Mouse (Mus musculus) right cerebral cortex, adult 2 months (tissue): Measurements from ENCODE around the gene Ip6k1.

Experiments
- DNase-seq, 2 experiments: peaks; one replicate each; pipeline ENCODE4 v3.0.0; 2021 to 2022; ENCODE audit warnings: low spot score in 2 of 2

The Ip6k1 gene

DNA sequence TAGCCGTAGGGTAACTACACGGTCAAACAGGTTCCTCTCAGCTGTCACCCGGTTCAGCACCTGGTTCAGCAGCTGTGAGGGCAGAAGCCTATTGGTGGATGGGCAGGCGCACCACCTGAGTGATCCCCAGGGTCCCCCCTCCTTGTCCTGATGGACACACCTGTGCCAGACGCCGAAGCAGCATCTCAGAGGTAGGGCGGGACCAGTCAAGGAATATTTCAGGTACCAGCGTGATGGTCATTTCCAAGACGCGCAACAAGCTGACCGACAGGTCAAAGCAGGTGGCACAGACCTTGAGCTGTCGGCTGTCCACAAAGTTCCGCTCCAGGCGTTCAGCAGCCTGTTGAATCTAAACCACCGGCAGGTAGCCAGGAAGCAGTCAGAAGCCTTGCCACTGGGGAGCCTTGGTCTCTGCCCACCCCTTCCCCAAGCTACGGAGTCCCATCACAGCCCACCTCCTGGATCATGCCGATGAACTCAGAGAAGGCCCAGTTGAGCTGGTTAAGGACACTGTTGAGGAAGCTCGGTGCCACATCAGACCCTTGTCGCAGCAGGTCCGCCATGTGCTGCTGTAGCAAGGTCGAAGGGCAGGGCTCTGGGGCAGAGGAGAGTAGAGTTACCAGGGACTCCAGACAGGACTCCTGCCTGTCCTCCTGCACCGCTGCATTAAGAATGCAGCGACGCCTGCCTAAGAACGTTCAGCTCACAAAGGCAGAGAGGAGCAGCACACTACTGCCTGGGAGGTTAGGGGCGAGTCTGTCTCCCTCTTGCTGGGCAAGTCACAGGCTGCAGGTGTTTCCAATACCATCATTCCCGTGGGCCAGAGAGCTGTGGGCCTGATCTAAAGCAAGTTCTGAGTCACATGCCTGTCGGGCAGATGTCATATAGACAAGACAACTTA lies 54.3 kb downstream of the Ip6k1 start:
- no peak for DNase-seq

DNA sequence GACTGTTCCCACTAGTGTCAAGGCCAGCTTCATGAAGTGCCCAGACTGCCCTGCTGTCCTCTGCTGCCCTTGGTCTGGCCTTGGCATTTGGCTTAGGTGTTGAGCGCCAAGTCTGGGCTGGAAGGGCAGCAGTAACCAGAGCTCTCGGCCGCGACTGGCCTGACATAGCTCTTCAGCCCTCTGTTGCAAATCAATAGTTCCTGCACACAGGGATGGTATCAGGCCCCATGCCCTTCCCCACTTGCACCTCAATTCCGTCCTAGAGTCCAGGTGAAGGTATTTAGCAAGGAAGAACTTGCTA lies 54.9 kb downstream of the Ip6k1 start:
- DNase-seq, result no peak

DNA sequence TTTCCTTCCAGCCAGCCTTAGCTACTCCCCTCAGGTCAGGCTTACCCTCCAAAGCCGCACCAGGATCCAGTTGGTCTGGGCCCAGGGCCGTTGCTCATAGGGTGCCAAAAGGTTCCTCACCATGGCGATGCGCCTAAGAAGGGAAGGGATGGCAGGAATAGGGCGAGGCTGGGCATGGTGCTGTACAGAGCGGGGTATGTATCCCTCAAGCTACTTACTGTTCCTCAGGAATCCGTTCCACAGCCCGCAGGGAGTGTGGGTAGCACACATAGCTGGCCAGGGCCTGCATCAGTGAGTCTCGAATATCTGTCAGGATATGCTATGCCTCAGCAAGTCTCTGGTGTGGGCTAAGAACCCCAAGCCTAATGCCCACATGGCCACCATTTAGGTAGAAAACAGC lies 56.0 kb downstream of the Ip6k1 start:
- DNase-seq, result no peak

DNA sequence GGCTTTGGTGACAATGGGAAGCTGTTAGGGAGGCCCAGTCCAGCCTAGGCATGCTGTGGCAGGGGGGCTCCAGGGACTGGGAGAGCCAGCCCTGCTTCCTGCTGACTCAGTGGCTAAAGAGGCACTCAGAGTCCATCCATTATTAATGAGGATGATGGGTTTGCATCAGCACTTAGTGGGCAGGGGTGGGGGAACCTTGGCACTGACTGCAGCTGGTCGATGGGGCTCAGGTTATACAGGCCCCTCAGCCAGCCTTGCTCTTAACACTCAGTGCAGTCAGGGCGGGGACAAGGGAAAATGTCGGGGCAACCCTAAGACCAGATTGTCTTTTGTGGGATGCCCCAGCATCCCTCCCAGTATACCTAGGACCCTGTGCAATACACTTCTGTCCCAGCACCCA lies 59.8 kb downstream of the Ip6k1 start:
- no peak for DNase-seq

DNA sequence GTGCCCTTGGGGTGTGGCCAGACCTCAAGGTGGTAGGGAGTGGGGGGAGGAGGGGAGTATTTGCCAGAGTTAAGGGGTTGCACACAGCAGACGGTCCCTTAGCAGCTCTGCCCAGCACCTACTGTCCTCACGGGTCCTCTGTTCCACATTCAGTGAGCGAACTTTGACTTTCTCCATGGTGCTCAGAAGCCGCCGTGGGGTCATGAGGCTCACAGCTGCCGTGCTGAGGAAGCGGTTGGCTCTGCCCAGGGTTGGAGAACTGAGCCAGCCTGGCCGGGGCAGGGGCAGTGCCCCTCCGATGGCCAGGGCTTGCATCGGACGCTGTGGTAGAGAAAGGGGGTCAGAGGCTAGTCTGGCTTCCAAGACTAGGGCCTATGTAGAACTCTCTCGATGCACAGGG lies 61.1 kb downstream of the Ip6k1 start:
- DNase-seq, result no peak

DNA sequence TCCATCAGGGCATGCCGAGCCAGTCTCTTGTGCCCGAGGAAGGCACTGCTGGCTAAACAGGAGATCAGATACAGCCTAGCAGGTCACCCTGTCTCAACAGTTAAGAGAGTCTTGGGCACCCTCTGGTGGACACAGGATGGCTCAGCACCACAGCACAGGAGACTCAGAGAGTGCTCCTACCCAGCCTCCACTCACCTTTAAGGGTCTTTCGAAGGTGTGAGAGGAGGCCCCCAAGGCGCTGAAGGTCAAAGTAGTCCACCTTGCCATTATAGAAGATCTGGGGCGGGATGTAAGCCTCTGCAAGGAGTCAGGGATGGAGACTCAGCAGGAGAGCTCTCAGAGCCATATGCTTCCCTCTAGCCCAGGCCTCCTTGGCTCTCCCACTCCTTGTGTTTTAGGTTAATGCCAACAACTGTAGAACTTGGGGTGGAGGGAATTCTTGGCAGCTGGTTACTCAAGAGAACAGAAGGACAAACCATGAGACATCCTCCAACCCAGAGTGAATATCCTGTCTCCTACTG lies 63.2 kb downstream of the Ip6k1 start:
- peak; percentile 70 to 79 for DNase-seq

DNA sequence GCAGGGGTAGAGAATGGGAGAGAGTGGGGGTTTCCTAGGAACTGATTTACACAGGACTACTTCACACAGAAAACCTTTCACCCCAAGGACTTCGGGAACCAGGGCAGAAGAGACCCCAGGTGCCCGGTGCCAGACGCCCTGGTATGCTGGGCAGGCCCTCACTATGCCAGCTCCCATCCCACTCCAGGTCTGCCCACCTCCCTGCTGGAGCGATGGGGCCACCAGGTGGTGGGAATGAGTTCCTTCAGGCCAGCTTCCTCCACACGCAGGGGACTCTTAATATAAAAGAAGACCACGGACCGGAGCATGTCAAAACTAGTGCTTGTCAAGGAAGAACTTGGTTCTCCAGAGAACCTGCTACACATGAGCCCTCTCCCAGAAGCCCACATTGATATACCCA lies 64.9 kb downstream of the Ip6k1 start:
- DNase-seq, result no peak

DNA sequence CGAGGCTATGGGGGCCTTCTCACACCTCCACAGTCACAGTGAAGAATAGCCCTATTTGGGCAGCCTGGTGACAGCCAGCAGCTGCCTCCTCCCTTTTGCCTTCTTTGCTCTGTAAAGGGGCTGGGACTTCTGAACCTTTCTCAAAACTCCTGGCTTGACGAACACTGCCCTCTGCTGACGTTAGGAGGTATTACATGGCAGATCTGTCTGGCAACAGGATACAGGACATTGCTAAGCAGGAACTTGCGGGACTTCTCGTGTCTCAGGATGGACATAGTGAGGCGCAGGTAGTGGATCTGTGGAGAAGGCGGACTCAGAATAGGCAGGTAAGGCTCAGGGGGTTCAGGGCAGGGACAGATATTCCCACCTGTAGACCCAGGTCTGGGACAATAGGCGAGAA lies 65.6 kb downstream of the Ip6k1 start:
- DNase-seq, result peak; percentile 84 to 91

DNA sequence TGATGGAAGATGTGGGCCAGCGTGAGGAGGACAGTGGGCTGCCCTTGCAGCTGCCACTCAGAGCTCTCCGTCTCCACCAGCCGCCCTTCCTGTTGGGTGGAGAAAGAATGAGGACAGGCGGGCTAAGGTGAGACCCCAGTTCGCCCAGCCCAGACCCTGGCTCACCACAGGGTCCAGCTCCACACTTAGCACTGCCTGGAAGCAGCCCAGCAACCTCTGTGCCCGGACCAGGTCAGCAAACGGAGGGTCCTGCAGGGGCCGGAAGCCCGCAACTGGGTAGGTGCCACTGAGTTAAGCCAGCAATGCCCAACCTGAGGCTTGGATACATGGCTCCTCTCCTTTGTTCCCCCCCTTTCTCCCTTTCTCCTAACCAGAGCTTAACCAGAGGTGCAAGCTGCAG lies 66.7 kb downstream of the Ip6k1 start:
- no peak for DNase-seq

DNA sequence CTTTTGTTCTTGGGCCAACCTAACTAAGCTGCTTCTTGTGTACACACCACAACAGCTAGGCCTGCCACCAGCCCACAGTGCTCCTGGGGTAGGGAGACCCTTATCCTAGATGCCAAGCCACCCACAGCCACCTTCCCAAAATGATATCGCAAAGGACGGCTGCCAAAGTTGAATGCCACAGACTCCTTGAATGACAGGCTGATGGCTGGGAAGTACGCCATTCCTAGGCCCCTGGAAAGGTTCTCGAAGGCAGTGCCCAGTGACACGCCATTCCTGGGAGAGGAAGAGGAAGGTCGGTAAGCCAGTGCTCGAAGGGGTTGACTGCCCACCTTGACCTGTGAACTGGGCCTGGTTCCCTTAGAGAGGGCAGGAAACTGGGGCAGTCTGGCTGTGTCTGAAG lies 67.2 kb downstream of the Ip6k1 start:
- DNase-seq, result no peak

DNA sequence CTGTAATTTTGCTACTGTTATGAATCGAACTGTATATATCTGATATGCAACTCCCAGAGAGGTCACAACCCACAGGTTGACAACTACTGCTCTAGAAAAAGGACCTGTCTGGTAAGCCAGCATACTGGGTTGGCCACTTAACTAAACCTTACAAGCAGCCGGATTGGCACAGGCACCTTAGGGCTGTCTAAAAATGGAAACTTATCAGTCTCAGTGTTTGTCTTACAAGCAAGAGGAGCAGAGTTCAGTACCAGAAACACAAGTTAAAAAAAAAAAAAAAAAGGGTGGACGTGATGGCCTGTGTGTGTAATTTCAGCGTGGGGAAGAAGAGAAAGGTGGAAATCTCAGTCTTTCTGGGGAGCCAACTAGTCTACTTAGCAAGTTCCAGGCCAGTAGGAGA lies 69.5 kb downstream of the Ip6k1 start:
- DNase-seq, result no peak

DNA sequence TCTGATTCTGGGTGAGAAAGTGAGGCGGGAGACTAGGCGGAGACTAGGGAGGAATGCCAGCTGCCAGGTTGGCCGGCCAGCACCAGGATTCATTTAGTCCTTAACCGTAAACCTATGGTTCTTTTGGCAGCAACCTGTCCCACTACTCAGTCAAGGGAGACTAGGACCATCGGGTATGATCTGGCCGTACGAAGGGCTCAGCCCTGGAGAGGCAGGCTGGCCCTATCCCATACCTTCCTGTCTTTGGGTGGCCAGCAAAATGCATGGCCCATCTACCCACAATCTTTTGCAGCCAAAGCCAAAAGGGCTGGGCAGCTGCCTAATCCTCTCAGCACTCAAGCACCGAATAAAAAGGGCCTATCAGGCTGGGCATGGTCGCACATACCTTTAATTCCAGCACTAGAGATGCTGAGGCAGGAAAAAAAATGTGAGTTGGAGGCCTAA lies 70.2 kb downstream of the Ip6k1 start:
- no peak for DNase-seq

DNA sequence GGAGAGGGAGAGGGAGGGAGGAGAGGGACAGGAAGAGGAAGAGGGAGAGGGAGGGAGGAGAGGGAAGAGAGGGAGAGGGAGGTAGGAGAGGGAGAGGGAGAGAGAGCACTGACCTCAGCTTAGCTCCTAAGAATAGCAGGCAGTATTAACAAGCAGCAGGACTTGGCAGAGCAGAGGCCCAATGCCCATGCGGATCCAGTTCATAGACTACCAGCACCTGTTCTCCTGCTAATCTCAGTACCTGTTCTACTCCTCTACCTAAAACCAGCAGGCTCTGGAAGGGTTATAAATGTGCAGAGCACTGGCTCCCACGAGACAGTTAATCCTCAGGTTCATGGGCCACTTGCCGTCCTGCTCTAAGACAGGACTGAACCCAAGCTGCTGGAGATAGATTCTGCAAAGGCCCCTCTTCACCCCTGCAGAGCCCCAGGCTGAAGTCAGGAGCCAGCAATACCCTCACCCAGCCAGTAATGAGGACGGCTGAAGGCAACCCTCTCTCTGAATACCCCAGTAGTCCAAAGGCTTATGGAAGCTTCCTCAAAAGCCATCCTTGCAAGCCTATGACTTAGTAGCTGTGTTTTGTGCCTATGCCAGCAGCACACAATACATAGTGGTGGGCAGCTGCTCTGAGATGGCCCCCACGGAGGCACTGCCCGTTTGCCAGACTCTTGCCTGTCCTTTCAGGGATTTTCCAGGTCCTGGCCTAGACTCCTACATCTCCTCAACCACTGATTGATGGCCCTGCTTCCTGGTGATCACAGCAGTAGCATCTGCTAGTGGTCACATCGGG lies 71.0 kb downstream of the Ip6k1 start:
- DNase-seq, result no peak

DNA sequence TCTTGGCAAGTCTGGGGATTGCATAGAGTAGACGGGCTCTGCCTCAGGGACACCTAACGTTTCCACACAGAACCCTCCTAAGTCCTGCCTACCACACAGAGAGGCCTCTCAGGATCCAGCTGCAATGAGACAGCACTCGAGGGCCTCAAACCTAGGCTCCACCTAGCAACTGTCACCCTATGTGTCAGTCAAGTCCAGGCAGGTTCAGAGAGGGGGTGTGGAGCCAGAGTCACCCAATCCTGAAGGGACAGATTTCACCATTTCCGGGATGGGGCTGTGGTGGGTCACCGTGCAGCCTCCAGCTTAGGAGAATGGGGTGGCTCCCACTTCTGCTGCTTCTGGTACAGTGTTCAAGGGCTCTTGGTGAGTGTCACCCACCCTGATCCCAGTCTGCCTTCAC lies 77.9 kb downstream of the Ip6k1 start, which contains the start of gene Mst1:
Gene Mst1 (plus strand): TSS at position 269 of the 400 bp plus-strand sequence.
- DNase-seq, result no peak

DNA sequence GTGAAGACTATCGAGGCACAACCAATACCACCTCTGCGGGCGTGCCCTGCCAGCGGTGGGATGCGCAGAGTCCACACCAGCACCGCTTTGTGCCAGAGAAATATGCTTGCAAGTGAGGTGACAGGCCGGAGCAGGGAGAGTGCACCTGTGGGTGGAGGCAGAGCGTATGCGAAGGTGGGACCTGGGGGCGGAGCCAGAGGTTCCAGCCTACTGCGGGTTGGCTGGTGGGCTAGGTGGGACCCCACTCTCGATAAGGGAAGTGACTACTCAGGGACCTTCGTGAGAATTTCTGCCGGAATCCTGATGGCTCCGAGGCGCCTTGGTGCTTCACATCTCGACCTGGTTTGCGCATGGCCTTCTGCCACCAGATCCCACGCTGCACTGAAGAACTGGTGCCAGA lies 80.2 kb downstream of the Ip6k1 start:
- no peak for DNase-seq

DNA sequence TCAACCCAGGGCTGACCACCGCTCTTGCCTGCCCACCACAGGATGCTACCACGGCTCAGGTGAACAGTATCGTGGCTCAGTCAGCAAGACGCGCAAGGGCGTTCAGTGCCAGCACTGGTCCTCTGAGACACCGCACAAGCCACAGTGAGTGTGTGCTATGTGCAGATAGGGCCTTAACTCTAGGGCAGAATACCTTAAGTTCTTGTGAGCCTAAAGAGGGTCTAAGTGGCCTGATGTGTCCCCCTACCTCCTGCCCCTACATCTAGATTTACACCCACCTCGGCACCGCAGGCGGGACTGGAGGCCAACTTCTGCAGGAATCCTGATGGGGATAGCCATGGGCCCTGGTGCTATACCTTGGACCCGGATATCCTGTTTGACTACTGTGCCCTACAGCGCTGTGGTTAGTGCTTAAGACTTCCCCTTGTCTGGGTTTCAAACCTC lies 80.7 kb downstream of the Ip6k1 start, which contains the start of gene Rnf123:
Gene Rnf123 (minus strand): TSS at position 359 of the 444 bp plus-strand sequence.
- DNase-seq, result no peak

DNA sequence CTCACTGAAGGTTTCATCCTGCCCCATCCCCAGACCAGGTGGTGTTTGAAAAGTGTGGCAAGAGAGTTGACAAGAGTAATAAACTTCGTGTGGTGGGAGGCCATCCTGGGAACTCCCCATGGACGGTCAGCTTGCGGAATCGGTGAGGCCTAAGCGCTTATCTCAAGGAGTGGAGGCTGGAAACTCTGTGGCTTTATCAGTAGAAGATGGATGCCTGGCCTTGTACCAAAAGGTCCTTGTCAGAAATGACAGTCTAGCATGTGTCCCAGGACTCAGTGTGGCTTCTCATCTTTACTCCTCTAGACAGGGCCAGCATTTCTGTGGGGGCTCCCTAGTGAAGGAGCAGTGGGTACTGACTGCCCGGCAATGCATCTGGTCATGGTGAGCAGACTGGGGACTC lies 81.3 kb downstream of the Ip6k1 start:
- DNase-seq, result no peak

DNA sequence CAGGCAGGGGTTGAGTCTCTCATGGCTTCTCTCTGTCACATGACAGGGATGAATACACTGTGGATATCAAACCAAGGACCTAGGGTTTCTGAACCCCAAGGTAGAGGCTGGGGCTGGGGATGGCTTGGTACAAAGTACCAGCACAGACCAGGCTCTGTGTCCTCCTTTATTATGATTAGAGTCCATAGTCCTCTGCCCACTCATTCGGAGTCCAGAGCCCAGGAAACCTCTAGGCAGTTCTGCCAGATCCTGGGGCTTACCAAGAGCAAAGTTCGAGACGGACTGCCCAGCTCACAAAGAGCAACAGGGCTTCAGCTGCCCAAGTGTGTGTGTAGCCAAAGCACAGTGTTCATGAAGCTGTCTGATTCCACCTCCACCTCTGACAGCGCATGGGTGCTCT lies 83.0 kb downstream of the Ip6k1 start:
- no peak for DNase-seq

DNA sequence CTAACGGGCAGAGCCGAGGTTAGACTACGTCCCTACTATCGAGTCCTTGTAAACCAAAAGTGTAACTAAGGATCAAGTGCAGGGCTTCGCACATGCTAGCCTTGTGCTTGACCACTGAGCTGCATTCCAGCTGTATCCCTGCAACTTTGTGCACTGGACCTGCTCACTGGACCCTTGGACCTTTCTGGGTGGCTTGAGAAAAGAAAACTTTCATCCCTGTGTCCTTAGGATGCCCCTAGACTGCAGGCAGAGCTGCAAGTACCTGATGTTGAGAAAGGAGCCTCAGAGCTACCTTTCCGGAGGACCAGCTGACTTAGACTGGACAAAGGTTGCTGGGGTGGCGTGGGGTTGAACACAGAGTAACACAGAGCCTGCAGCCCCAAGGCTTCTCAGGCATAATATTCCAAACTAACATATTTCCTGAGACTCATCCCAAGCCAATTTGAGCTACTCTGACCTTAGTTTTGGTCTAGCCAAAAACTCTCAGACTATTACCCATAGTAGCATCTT lies 88.4 kb downstream of the Ip6k1 start:
- no peak for DNase-seq

DNA sequence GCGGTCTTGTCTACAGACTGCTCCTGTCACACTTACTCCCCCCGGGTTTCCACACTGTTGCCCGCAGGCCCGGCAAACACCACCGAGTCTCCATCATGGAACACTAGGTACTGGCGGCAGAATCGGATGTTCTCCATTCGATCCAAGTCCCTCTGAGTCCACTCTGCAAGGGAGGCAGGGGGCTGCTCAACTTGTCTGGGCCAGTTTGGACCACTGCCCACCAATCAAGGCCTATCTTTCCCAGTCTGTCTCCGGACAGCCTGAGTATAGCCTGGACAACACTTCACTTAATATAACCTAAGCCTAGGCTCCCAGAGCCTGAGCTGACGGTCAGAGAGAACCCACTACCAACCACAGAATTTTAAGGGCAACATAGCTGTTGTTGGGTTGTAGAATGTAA lies 91.3 kb downstream of the Ip6k1 start:
- DNase-seq, result no peak

DNA sequence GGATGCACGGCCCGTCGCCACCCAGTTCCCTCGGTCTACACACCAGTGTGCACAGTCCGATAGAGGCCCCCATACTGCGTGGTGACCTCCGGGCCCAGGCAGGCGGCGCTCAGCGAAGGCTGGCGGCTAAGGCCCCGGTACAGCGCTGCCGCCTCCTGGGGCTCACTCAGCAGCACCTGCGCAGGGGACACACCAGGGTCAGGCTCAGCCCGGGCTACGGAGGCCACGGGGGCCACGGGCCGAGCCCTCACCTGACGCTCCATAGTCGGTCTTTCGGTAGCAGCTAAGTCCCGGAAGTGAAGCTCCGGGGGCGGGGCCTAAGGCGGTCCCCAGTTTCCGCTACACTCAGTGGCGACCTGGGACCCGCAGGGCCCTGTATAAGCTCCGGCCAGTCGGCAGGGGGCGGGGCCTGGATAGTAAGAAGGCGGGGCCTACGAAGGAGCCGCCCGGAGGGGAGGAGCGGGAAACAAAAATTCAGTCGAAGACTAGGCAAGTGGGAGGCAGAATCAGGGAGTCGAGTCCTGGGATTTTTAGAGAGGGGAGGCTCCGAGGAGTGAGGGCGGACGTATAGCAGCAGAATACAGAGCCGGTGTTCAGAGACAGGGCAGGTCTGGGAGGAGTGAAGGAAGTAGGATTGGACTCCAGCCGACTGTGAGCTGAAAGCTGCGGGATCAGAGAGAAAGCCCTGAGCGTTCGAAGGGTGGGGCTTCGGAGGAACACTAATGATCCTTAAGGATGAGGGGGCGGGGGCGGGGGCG lies 92.1 kb downstream of the Ip6k1 start, which contains the start of gene Apeh:
Gene Apeh (minus strand): TSS at position 423 of the 758 bp plus-strand sequence.
- peak; percentile 79 to 82 for DNase-seq

DNA sequence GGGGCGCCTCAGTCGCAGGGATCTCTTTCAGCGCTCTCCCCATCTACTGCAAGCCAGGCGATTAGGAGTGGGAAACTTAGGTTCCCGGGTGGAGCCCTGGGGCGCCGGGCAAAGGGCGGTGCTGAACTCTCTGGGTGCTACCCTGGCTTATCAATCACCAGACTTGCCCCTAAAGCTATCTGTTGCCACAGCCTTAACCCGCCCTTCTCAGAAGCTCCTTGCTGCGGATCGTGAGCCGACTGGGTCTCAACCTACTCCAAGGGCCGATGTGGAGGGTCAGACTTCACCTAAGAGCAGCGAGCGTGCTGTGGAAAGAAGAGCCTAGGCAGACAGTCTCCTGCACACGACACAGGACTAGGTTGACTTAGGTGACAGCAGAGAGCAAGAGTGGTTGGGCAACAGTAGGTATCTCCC lies 92.7 kb downstream of the Ip6k1 start:
- no peak for DNase-seq
